Comparison of ENCODE assay signal across 8 mouse cellular contexts in the genomic region with DNA sequence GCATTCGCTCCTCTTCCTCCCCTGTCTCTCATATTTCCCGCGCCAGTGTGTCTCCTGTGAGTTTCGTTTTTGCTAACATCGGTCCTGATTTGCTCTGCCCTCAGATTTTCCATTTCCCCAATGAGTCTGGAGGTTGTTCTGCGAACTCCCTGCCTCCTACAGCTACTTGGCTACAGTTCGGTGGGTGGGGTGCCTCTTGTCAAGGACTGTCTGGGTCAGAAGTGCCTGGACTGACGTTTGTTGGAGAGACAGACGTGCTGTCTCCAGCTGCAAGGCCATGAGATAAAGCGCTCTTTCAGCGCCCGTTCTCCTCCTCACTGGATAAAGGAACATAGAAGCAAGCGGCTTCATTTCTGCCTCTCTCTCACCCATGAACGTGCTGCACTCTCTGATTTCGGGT.
DNase-seq lines count a peak whose midpoint lies in the region; ATAC-seq and TF ChIP-seq lines count a peak whose summit lies in the region.

No protein-coding gene starts in this region.

- no peak overlapping the region for H3K4me3 ChIP-seq in neural tube, embryonic 13.5 days
- H3K4me3 ChIP-seq in heart, embryonic 12.5 days: peak overlapping the region; percentile 37
- peak overlapping the region; percentile 24 for H3K4me3 ChIP-seq in kidney, postnatal 0 days (replicated peaks; ENCODE audit: low read depth, low read length)
- H3K4me3 ChIP-seq in lung, adult 2 months (replicated peaks; ENCODE audit: extremely low read depth, low read depth, low read length): peak overlapping the region; percentile 25
- no peak overlapping the region for H3K4me3 ChIP-seq in stomach, embryonic 14.5 days (ENCODE audit: low read depth, low read length)

- no peak for ATAC-seq in neural tube, embryonic 13.5 days (ENCODE audit: low read depth)
- ATAC-seq in heart, embryonic 12.5 days (ENCODE audit: insufficient number of reproducible peaks, low FRiP score): peak; percentile 90
- ATAC-seq in kidney, postnatal 0 days (replicated peaks; ENCODE audit: low FRiP score, low read depth): no peak
- no peak for ATAC-seq in stomach, embryonic 14.5 days (ENCODE audit: insufficient number of reproducible peaks, insufficient read depth, low FRiP score, low read depth)
- no peak for ATAC-seq in megakaryocyte-erythroid progenitor cell, adult 5-6 weeks (replicated peaks; ENCODE audit: low FRiP score, low TSS enrichment, poor library complexity, severe bottlenecking)

- WGBS in neural tube, embryonic 13.5 days: 62% methylated on average over 15 of the region's 15 CpGs
- 12% methylated on average over 15 of the region's 15 CpGs for WGBS in heart, embryonic 12.5 days
- 23% methylated on average over 15 of the region's 15 CpGs for WGBS in kidney, postnatal 0 days
- 12% methylated on average over 15 of the region's 15 CpGs for WGBS in lung, adult 2 months
- WGBS in stomach, embryonic 14.5 days: 43% methylated on average over 15 of the region's 15 CpGs

- no peaks in the 10 kb centered on the region for H3K27me3 ChIP-seq in neural tube, embryonic 13.5 days
- H3K27me3 ChIP-seq in heart, embryonic 12.5 days (replicated peaks): no peaks in the 10 kb centered on the region
- H3K27me3 ChIP-seq in kidney, postnatal 0 days (ENCODE audit: insufficient read depth, low read length): no peaks in the 10 kb centered on the region
- no peaks in the 10 kb centered on the region for H3K27me3 ChIP-seq in stomach, embryonic 14.5 days (ENCODE audit: control insufficient read depth, insufficient read depth, low read length)

- no peaks in the 10 kb centered on the region; the same call in 1 of the 2 replicates for H3K4me1 ChIP-seq in neural tube, embryonic 13.5 days (replicated peaks)
- peaks cover 24% of the 10 kb centered on the region for H3K4me1 ChIP-seq in heart, embryonic 12.5 days (replicated peaks)
- H3K4me1 ChIP-seq in kidney, postnatal 0 days (replicated peaks; ENCODE audit: insufficient read depth, low read length): no peaks in the 10 kb centered on the region
- no peaks in the 10 kb centered on the region for H3K4me1 ChIP-seq in lung, adult 2 months (ENCODE audit: control insufficient read depth, insufficient read depth, low read length)
- H3K4me1 ChIP-seq in stomach, embryonic 14.5 days (ENCODE audit: control insufficient read depth, insufficient read depth, low read length): 0 out of 2 replicates have a peak, but pooled peaks cover 3% of the 10 kb centered on the region

- H3K27ac ChIP-seq in neural tube, embryonic 13.5 days (replicated peaks): 0 out of 2 replicates have a peak overlapping the region, but pooled peaks have one; percentile 1
- peak overlapping the region; percentile 90 for H3K27ac ChIP-seq in heart, embryonic 12.5 days (ENCODE audit: poor library complexity, severe bottlenecking)
- H3K27ac ChIP-seq in kidney, postnatal 0 days: peak overlapping the region; percentile 61; the same call in 1 of the 2 replicates
- H3K27ac ChIP-seq in stomach, embryonic 14.5 days (ENCODE audit: low read length): no peak overlapping the region

- DNase-seq in neural tube, embryonic 10.5 days (ENCODE audit: extremely low spot score, low spot score): no peak
- DNase-seq in cerebellum, postnatal 25 days: peak; percentile 17 to 30
- peak; percentile 35 for DNase-seq in kidney, postnatal 0 days (ENCODE audit: low spot score)
- peak; percentile 65 for DNase-seq in lung, adult 2 months

- 0 out of 2 replicates have a peak overlapping the region, but pooled peaks have one; percentile 13 for H3K4me2 ChIP-seq in neural tube, embryonic 13.5 days
- peak overlapping the region; percentile 72 for H3K4me2 ChIP-seq in heart, embryonic 12.5 days
- H3K4me2 ChIP-seq in kidney, postnatal 0 days (ENCODE audit: low read length): peak overlapping the region; percentile 51
- peak overlapping the region; percentile 26 for H3K4me2 ChIP-seq in stomach, embryonic 14.5 days (replicated peaks; ENCODE audit: low read depth, low read length)

- TF ChIP-seq POLR2A in lung, adult 2 months (IDR thresholded peaks at IDR 0.05; ENCODE audit: borderline replicate concordance, extremely low read depth, low read depth, low read length): peak; percentile 54; the same call in 1 of the 2 replicates

- TF ChIP-seq CTCF in kidney, postnatal 0 days (IDR thresholded peaks at IDR 0.05; ENCODE audit: low read depth): no peak
- no peak for TF ChIP-seq CTCF in lung, adult 2 months (IDR thresholded peaks at IDR 0.05; ENCODE audit: insufficient read depth, low read length)

- H3K9ac ChIP-seq in neural tube, embryonic 13.5 days: no peak overlapping the region
- H3K9ac ChIP-seq in heart, embryonic 12.5 days: peak overlapping the region; percentile 49
- H3K9ac ChIP-seq in kidney, postnatal 0 days (ENCODE audit: low read depth, low read length): peak overlapping the region; percentile 35; the same call in 1 of the 2 replicates
- no peak overlapping the region for H3K9ac ChIP-seq in stomach, embryonic 14.5 days (replicated peaks; ENCODE audit: low read depth, low read length)

- no peaks in the 10 kb centered on the region for H3K36me3 ChIP-seq in neural tube, embryonic 13.5 days
- H3K36me3 ChIP-seq in heart, embryonic 12.5 days: no peaks in the 10 kb centered on the region
- H3K36me3 ChIP-seq in kidney, postnatal 0 days (ENCODE audit: insufficient read depth, low read length): no peaks in the 10 kb centered on the region
- H3K36me3 ChIP-seq in stomach, embryonic 14.5 days (ENCODE audit: control insufficient read depth, insufficient read depth, low read length): no peaks in the 10 kb centered on the region

- no peaks in the 10 kb centered on the region for H3K9me3 ChIP-seq in neural tube, embryonic 13.5 days
- H3K9me3 ChIP-seq in heart, embryonic 12.5 days (replicated peaks): 0 out of 2 replicates have a peak, but pooled peaks cover 4% of the 10 kb centered on the region
- H3K9me3 ChIP-seq in kidney, postnatal 0 days (replicated peaks; ENCODE audit: low read length): no peaks in the 10 kb centered on the region
- no peaks in the 10 kb centered on the region for H3K9me3 ChIP-seq in stomach, embryonic 14.5 days (ENCODE audit: control insufficient read depth, low read depth, low read length)

Comparison
In these comparisons a context has a peak if more than half of its experiments do, and no peak if none do; other contexts are left out.
1. H3K4me2 ChIP-seq: peak in every context shown above with its lines; median percentile 72 in heart, embryonic 12.5 days; 51 in kidney, postnatal 0 days; 26 in stomach, embryonic 14.5 days; 13 in neural tube, embryonic 13.5 days.
2. H3K4me3 ChIP-seq: peak in heart, embryonic 12.5 days (single experiment), kidney, postnatal 0 days (single experiment) and lung, adult 2 months (single experiment); none in neural tube, embryonic 13.5 days (single experiment) and stomach, embryonic 14.5 days (single experiment).
3. H3K9ac ChIP-seq: peak in heart, embryonic 12.5 days (single experiment) and kidney, postnatal 0 days (single experiment); none in neural tube, embryonic 13.5 days (single experiment) and stomach, embryonic 14.5 days (single experiment).